Mouse (Mus musculus) intestine, embryonic 14.5 days (tissue): Measurements from ENCODE around the gene Iqschfp. TPM values are rescaled to one million over a fixed set of nuclear protein-coding genes. Genes with fewer than 3 reads are reported as not detected.

Experiments
- ATAC-seq: fragments of 200-750 bp; cut with Nextera tagmentation; replicated peaks from 2 replicates; pipeline ENCODE4 v1.8.0; 2017; ENCODE audit warnings: low read depth, moderate number of reproducible peaks, moderate TSS enrichment, moderate library complexity; ENCODE audit not compliant: low FRiP score, low TSS enrichment
- DNase-seq: peaks from one replicate; pipeline ENCODE4 v3.0.0-alpha.2; 2018; ENCODE audit warnings: low spot score
- H3K27ac ChIP-seq: fragments of 300-500 bp; sonication (generic); 2 replicates; pipeline ENCODE4 v1.5.1; 2014; ENCODE audit warnings: low read depth, mild to moderate bottlenecking, control low read depth
- H3K27me3 ChIP-seq: fragments of 300-500 bp; sonication (generic); replicated peaks from 2 replicates; pipeline ENCODE4 v1.6.1; 2014; ENCODE audit warnings: low read length, control low read depth; ENCODE audit not compliant: control insufficient read depth, insufficient read depth
- H3K36me3 ChIP-seq: fragments of 300-500 bp; sonication (generic); 2 replicates; pipeline ENCODE4 v1.6.1; 2014; ENCODE audit warnings: low read length, control low read depth; ENCODE audit not compliant: control insufficient read depth, insufficient read depth
- H3K4me1 ChIP-seq: fragments of 300-500 bp; sonication (generic); replicated peaks from 2 replicates; pipeline ENCODE4 v1.6.1; 2014; ENCODE audit warnings: low read length, control low read depth, mixed read lengths; ENCODE audit not compliant: control insufficient read depth, insufficient read depth
- H3K4me2 ChIP-seq: fragments of 300-500 bp; sonication (generic); 2 replicates; pipeline ENCODE4 v1.6.1; 2014; ENCODE audit warnings: low read length
- H3K4me3 ChIP-seq: fragments of 300-500 bp; sonication (generic); 2 replicates; pipeline ENCODE4 v1.5.1; 2014; ENCODE audit warnings: low read depth, low read length, control low read depth, mixed read lengths
- H3K9ac ChIP-seq: fragments of 300-500 bp; sonication (generic); 2 replicates; pipeline ENCODE4 v1.6.1; 2014; ENCODE audit warnings: mild to moderate bottlenecking, low read length
- H3K9me3 ChIP-seq: fragments of 300-500 bp; sonication (generic); 2 replicates; pipeline ENCODE4 v1.6.1; 2016; ENCODE audit warnings: low read length, control low read depth; ENCODE audit not compliant: control insufficient read depth
- WGBS: fragments of 180-500 bp; shearing (Covaris S2); extraction: QIAGEN DNeasy Blood & Tissue Kit; methylation state at CpG from one replicate; pipeline ENCODE4 v1.1.7; 2014; 5-methylcytosine and 5-hydroxymethylcytosine counted together
- polyA plus RNA-seq: library from polyadenylated mRNA; unstranded; fragments of >200 nt; fragmentation: Nextera tagmentation; extraction: Ambion mirVana; gene quantifications from 2 replicates; pipeline ENCODE4 v1.2.1, GENCODE M21; 2014

The Iqschfp gene
- polyA plus RNA-seq: 0.42 TPM in 1 of 2 replicates, not detected in the other

GRCm38 (mm10) chr3:67892026-67892705 lies at the start of gene Iqschfp, which contains the start of gene Iqcj:
Gene Iqschfp, plus strand, starts transcription at chr3:67892232.
Gene Iqcj, plus strand, starts transcription at chr3:67892220.
- ATAC-seq: no peak
- H3K9me3 ChIP-seq: no peaks in the 10 kb centered on the region
- no peak within 1 kb of the TSS for H3K4me3 ChIP-seq
- no peaks in the 10 kb centered on the region for H3K27me3 ChIP-seq
- no peak within 1 kb of the TSS for H3K9ac ChIP-seq
- H3K36me3 ChIP-seq: no peaks in the 10 kb centered on the region
- DNase-seq: no peak
- 70% methylated on average over 15 of the region's 15 CpGs for WGBS
- H3K4me1 ChIP-seq: no peaks in the 10 kb centered on the region
- no peak within 1 kb of the TSS for H3K27ac ChIP-seq
- no peak within 1 kb of the TSS for H3K4me2 ChIP-seq

GRCm38 (mm10) chr3:67852397-67852796 lies 39.6 kb upstream of the Iqschfp start:
- no peak overlapping the region for H3K4me2 ChIP-seq

GRCm38 (mm10) chr3:67861524-67861923 lies 30.5 kb upstream of the Iqschfp start:
- H3K27me3 ChIP-seq: no peaks in the 10 kb centered on the region
- DNase-seq (no peak), ATAC-seq (no peak)
- H3K36me3 ChIP-seq: no peaks in the 10 kb centered on the region
- WGBS: 87% methylated on average over 3 of the region's 3 CpGs
- H3K27ac ChIP-seq: no peak overlapping the region
- no peak overlapping the region for H3K9ac ChIP-seq
- no peak overlapping the region for H3K4me3 ChIP-seq
- no peak overlapping the region for H3K4me2 ChIP-seq
- no peaks in the 10 kb centered on the region for H3K4me1 ChIP-seq
- no peaks in the 10 kb centered on the region for H3K9me3 ChIP-seq

More at GRCm38 (mm10) chr3:67852397-67852796, 39.6 kb upstream of the Iqschfp start:
- Histone ChIP-seq H3K9ac (no peak overlapping the region), H3K4me1 (no peaks in the 10 kb centered on the region), H3K27me3 (no peaks in the 10 kb centered on the region), H3K4me3 (no peak overlapping the region), H3K27ac (no peak overlapping the region), H3K36me3 (no peaks in the 10 kb centered on the region), H3K9me3 (no peaks in the 10 kb centered on the region)
- whole genome bisulfite sequencing: 87% methylated on average over 5 of the region's 5 CpGs
- no peak for DNase-seq
- no peak for ATAC-seq

GRCm38 (mm10) chr3:67867420-67868065 lies 24.5 kb upstream of the Iqschfp start:
- Histone ChIP-seq H3K27me3 (no peaks in the 10 kb centered on the region), H3K9ac (no peak overlapping the region), H3K4me2 (no peak overlapping the region), H3K36me3 (no peaks in the 10 kb centered on the region), H3K9me3 (no peaks in the 10 kb centered on the region), H3K4me1 (no peaks in the 10 kb centered on the region), H3K4me3 (no peak overlapping the region), H3K27ac (no peak overlapping the region)
- 58% methylated on average over 13 of the region's 13 CpGs for WGBS
- DNase-seq (peak; percentile 50), ATAC-seq (peak; percentile 79)

- Histone ChIP-seq H3K27ac (no peak overlapping the region), H3K27me3 (no peaks in the 10 kb centered on the region), H3K4me1 (no peaks in the 10 kb centered on the region), H3K4me2 (no peak overlapping the region), H3K4me3 (no peak overlapping the region), H3K9ac (no peak overlapping the region), H3K9me3 (no peaks in the 10 kb centered on the region), H3K36me3 (no peaks in the 10 kb centered on the region)
- no peak for ATAC-seq
- DNase-seq: no peak
- WGBS: 85% methylated on average over 1 of the region's 1 CpGs
Measured at GRCm38 (mm10) chr3:67869424-67869823, 22.6 kb upstream of the Iqschfp start.

- WGBS: 76% methylated on average over 4 of the region's 4 CpGs
- Histone ChIP-seq H3K9ac (no peak overlapping the region), H3K36me3 (no peaks in the 10 kb centered on the region), H3K27ac (no peak overlapping the region), H3K9me3 (no peaks in the 10 kb centered on the region), H3K4me1 (no peaks in the 10 kb centered on the region), H3K4me2 (no peak overlapping the region), H3K4me3 (no peak overlapping the region), H3K27me3 (no peaks in the 10 kb centered on the region)
- ATAC-seq (no peak), DNase-seq (no peak)
Measured at GRCm38 (mm10) chr3:67877253-67877652, 14.8 kb upstream of the Iqschfp start.

- no peaks in the 10 kb centered on the region for H3K4me1 ChIP-seq
- no peaks in the 10 kb centered on the region for H3K9me3 ChIP-seq
- DNase-seq (no peak), ATAC-seq (no peak)
- 79% methylated on average over 3 of the region's 3 CpGs for WGBS
- H3K4me2 ChIP-seq: no peak overlapping the region
- no peaks in the 10 kb centered on the region for H3K27me3 ChIP-seq
- H3K4me3 ChIP-seq: no peak overlapping the region
- no peaks in the 10 kb centered on the region for H3K36me3 ChIP-seq
- no peak overlapping the region for H3K27ac ChIP-seq
- no peak overlapping the region for H3K9ac ChIP-seq
Measured at GRCm38 (mm10) chr3:67884335-67884734, 7.7 kb upstream of the Iqschfp start.

GRCm38 (mm10) chr3:67886176-67886575 lies 5.9 kb upstream of the Iqschfp start:
- H3K36me3 ChIP-seq: no peaks in the 10 kb centered on the region
- H3K9ac ChIP-seq: no peak overlapping the region
- 70% methylated on average over 1 of the region's 1 CpGs for WGBS
- H3K4me1 ChIP-seq: no peaks in the 10 kb centered on the region
- no peaks in the 10 kb centered on the region for H3K27me3 ChIP-seq
- H3K9me3 ChIP-seq: no peaks in the 10 kb centered on the region
- ATAC-seq: no peak
- no peak overlapping the region for H3K4me3 ChIP-seq
- no peak overlapping the region for H3K27ac ChIP-seq
- no peak for DNase-seq
- no peak overlapping the region for H3K4me2 ChIP-seq

GRCm38 (mm10) chr3:67887251-67887650 lies 4.8 kb upstream of the Iqschfp start:
- no peaks in the 10 kb centered on the region for H3K36me3 ChIP-seq
- H3K9me3 ChIP-seq: no peaks in the 10 kb centered on the region
- DNase-seq: no peak
- no peak overlapping the region for H3K4me2 ChIP-seq
- no peak overlapping the region for H3K27ac ChIP-seq
- H3K27me3 ChIP-seq: no peaks in the 10 kb centered on the region
- H3K9ac ChIP-seq: no peak overlapping the region
- no peaks in the 10 kb centered on the region for H3K4me1 ChIP-seq
- H3K4me3 ChIP-seq: no peak overlapping the region
- no peak for ATAC-seq
